Mouse (Mus musculus) right cerebral cortex, postnatal 14 days (tissue): ENCODE measurements around the gene Memo1.

Source experiments
- DNase-seq: peaks from one replicate; pipeline ENCODE4 v3.0.0; 2022

Gene Memo1

DNA sequence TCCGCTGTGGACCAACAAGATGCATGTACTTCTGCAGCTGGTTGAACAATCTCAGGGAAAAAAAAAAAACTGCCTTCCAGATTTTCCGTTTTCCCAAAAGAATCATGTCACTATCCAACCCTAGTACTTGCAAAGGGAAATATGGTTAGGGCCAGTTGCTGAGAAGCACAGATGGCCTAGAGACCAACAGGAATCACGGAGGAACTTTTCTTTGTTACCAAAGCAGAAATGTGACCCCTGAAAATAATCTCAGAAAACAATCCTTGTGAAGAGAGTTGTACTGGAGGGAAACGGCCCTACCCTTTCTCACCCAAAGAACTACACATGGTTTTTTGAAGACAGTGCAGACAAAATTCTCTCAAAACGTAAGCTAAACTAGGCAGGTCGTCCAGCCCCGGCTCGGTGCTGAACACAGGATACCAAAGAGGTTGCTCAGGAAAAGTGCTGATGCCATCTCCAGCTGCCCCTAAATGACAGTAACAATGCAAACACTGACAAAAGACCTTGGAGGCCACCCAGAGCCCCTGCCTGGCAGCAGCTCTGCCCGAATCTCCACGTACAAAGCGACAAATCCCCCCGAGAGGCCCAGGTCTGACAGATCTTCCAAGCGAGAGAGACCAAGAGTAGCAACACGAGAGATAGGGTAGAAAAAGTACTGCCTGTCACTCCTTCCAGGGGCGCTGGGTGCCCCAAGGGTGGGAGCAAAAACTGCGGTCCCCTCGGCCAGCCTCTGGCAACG lies 1.5 kb downstream of the Memo1 start:
- no peak for DNase-seq

DNA sequence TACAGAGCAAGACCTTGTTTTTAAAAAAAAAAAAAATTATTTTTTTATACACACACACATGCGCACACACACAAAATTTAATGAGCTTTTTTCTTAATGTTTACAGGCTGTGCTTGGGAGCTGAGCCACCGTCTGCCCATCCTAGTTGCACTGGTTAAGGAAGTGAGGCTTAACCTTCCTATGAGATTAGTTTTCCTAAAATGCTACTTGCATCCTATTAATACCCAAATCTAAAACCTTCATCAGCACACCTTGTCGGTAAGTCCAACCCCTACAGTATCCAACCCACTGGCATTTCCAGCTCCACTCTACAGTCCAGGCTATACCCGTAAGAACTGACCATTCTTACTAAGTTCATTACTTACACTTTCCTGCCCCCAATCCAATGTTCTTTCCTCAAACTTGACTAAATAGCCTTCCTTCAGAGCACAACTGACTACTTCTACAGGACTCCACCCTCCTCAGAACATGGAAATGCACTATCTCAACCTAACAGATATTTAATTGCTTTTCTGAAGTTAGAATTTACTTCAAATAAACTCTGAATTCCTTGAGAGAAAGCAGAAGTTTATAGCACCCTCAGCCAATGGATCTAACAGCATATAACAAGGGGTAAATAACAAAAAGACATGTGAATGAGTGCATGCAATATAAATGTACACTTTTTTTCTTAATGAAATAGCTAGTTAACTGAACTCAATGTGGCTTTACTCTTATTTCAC lies 3.5 kb downstream of the Memo1 start:
- DNase-seq: no peak

DNA sequence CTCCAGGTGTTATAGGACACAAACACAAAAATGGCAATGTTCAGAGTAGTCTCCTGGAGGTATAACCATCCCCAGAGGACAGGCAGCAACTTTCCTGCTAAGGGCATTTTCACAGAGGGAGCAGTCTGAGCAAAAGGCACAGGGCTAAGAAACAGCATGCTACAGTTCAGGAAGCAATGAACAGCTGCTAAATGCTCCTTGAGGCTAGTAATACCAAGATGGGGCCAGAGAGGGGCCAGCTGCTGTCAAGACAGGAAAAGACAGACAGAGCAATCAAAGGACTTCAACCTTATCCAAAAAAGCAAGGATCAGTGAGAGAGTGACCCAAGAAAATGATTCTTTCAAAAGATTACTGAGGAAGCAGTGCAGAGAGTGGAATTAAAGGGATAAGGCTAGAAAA lies 4.5 kb downstream of the Memo1 start:
- DNase-seq: no peak

DNA sequence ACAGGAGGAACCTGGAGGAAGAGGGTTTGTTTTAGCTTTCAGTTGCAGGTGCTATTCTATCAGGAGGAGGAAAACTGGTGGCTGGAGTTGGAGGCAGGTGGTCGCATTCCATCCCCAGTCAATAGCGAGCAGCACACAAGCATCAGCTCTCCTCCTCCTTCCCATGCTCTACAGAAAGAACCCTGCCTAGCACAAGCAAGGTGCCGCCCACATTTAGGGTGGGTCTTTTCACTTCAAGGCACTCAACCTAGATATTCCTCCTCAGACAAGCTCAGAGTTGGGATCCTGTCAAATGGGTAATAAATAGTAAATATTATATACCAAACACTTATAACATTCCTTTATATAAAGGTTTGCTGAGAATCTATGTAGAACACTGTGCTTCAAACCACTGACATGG lies 5.1 kb downstream of the Memo1 start:
- DNase-seq: no peak

DNA sequence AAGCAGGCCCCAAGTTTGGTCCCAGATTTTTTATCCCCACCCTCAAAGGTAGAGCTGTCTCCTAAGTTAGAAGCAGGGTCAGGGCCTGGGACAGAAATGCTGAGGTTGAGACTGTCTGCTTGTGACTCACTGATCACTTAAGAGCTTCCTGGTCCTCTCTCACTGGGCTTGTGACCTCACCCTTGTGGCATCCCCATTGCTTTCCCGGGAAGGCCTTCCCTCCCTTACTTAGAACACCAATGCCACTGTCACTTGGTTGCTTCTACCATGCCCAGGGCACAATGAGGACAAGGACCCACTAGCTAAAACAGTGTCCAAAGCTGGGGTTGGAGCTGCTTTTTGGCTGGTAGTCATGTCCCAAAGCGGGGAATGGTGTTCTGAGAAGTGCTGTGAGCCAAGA lies 6.7 kb downstream of the Memo1 start:
- no peak for DNase-seq

DNA sequence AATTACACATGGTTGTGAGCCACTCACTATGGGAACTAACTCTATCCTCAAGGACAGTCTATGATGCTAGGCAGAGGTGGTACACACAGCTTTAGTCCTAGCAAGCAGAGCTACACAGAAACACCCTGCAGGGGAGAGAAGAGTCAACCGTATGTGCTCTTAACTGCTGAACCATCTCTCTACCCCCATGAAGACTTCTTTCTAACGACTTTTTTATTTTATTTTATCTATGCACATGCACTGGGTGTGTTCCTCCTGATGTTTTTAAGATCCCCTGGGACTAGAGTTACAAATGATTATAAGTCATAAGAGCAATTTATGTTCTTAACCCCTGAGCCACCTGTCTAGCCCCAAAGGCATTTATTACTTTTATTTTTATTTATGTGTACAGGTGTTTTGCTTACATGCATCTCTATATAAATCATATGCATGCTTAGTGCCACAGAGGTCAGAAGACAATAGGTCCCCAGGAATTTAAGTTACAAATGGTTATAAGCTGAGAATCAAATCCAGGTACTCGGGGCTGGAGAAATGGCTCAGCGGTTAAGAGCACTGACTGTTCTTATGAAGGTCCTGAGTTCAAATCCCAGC lies 9.1 kb downstream of the Memo1 start:
- DNase-seq: no peak

DNA sequence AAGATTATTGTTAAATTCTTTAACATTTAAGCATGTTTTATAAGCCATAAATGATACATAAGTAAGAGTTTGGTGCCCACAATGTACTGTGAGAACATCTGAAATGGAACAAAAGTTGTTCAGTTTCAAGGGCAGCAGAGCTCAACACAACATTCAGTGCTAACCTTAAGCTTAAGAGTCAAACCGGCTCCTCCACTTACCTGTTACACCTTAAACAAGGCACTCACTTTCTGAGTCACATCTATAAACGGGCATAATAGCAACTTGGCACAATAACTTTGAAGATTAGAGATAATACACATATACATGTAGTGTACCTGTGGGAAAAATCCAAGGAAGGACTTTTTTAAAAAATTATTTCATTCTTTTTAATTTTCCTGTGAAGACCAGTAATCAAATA lies 9.6 kb downstream of the Memo1 start:
- DNase-seq: no peak

DNA sequence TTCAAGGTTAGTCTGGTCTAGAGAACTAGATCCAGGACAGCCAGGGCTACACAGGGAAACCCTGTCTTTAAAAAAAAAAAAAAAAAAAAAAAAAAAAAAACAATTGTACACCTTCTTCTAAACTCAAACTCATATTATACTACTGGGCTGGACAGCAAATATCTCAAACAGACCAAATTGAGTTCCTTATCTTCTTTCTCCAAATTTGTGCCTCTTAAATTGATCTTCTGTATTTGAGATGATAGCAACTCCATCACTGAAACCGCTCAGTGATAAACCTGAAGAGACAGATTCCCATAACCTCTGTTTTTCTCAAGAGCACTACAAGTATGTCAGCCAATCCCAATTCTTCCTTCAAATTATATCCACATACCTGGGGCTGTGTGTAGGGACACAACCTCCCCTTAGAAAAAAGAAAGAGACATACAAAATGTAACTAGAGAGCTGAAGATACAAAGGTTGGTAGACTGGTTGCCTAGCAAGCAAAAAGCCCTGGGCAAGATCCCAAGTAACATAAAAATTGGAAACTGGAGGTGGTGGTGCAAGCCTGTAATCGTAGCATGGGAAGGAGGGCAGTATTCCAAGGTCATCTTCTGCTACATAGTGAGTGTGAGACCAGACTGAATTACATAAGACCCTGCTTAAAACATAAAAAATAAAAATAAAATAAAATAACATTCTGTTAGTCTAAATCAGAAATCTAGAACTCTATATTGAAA lies 10.8 kb downstream of the Memo1 start:
- DNase-seq: no peak

DNA sequence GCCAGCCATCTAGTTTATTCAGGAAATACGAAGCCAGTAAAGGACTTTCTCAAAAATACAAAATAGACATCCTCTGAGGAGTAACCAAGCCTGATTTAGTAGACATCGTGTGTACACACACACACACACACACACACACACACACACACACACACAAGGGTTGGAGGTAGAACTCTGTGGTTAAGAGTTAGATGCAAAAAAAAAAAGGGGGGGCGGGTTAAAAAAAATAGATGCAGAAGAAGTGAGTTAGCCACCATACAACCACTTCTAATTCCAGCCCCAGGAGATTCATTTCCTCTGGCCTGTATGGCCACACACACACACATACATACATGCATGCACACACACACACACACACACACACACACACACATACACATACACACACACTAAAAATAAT lies 13.3 kb downstream of the Memo1 start:
- no peak for DNase-seq

DNA sequence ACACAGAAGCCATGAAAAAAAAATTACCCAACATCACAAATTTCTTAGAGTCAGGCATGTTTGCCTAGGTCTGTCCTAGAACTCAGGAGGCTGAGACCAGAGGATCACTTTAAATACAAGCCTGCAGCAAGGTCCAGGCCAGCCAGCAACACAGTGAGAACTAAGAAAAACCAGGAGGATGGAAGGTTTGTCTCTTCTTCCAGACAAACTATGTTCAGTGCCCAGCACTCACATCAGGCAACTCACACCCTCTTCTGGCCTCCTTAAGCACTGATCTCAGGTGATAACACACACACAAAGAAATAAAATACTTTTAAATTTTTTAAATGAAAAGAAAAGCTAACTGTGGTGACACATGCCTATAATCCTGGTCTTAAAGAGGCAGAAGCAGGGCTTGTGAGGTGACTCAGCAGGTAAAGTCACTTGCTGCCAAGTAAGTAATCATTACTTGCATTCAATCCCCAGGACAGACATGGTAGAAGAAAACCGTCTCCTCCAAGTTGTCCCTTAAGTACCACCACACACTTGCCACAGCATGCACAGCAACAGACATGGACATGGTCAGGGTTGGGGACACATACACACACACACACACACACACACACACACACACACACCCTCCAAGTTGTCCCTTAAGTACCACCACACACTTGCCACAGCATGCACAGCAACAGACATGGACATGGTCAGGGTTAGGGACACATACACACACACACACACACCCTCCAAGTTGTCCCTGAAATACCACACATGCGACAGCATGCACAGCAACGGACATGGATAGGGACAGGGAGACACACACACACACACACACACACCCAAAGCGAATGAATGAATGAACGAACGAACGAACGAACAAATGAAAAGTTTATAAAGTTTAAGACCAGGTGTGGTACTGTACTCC lies 16.1 kb downstream of the Memo1 start:
- DNase-seq: no peak

DNA sequence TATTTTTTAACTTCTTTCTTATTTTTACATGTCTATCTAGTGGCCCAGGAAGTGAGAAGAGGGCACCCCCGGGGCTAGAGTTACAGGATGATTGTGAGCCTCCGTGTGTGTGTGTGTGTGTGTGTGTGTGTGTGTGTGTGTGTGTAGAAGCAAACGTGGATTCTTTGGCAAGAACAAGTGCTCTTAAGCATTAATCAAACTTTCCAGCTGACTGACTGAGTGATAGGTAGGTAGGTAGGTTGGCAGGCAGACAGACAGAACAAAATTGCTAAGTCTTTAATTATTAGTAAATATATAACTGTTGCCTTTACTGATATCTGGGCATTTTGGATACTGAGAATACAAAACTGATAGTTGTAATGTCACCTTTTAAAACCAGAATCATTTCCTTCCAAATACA lies 20.9 kb downstream of the Memo1 start:
- DNase-seq: no peak

DNA sequence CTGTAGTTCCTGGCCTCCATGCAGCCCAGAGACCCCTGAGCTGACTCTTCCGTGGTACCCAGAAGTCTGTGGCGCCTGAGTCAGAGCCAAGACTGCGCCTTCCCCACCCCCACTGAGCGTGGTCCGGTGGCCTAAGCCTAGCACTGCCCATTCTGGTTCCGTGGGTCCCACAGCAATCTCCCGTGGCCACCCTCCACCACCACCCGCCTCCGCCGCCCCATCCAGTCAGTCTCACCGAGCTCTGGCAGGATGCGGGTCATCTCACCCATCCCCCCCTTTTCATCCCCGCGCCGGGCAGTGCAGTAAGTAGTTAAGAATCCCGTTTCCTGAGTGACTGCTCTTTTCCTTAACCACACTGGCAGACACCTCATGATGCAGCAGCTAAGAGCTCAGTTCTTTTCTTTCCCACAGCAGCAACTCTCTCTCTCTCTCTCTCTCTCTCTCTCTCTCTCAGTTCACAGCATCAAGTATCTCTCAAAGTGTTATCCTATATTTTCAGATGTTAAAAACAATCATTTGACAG lies 22.6 kb downstream of the Memo1 start:
- no peak for DNase-seq

DNA sequence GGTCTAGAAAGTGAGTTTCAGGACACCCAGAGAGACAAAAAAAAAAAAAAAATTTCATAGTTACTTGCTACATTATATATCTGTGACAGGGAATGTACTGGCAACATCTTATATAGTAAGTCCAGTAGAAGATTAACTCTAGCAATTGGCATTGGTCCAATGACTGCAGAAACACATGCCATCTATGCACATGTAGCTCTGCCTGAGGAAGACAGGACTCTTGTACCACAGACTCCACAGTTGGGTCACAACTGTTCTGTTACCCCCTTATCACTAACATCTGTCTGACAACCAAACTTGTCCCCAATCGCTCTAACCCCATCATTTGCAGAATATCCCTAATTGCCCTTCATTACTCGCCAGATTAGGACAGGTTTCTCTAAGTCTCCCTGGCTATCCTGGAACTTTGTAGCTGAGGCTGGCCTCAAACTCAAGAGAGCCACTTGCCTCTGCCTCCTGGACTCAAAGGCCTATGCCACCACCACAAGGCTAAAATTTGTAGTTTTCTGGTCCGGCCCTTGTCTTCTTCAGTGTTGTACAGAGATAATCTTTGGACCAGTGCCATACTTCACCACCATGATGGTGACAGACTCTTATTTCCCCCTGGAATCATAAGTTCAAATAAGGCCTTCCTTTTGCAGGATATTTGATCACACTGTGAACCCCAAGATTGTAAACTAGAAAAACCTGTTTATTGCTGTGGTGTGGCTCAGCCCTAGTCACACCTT lies 23.6 kb downstream of the Memo1 start:
- no peak for DNase-seq

DNA sequence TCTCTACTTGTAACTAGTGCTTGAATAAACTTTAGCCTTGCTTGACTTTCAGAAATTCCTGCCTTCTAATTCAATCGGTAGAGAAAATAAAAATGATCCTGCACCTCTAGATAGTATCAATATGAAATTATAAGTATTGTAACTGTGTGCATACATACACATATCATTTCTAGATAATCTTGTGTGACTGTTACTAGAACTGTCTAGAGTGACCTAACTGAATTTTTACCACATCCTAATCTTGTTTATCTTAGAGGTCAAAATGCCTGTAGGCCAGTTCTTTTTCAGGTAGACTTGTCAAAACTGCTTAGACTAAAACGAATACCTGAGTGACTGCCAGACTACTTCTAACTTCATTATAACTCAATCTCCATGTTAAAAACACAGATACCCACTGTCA lies 25.1 kb downstream of the Memo1 start:
- no peak for DNase-seq

DNA sequence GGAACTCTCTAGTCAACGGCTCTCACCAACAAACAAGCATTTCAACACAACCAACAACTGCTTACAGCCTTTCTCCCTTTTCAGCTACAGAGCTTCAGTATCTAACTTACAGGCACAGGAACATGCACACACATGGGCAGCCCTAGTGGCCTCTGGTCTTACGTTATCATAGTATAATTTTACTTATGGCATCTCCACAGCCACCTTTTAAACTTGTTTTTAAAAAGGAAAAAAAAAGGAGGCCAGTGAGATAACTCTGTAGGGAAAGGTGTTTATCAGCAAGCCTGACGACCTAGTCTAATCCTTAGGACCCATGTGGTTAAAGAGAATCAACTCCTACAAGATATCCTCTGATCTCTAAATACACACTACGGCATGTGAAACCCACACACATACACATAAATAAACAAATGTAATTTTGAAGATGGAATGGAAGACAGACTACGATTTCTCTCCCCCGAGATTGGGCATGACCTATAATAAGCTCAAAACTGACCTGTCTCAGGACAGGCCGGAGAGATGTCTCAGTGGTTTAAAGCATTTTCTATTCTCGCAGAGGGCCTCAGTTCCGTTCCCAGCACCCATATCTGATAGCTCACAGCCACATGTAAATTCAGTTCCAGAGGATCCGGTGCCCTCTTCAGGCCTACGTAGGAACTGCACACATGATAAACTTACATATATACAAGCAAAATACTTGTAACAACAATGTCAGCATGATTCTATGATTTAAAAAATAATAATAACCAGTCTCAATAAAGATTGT lies 27.7 kb downstream of the Memo1 start:
- DNase-seq: no peak

DNA sequence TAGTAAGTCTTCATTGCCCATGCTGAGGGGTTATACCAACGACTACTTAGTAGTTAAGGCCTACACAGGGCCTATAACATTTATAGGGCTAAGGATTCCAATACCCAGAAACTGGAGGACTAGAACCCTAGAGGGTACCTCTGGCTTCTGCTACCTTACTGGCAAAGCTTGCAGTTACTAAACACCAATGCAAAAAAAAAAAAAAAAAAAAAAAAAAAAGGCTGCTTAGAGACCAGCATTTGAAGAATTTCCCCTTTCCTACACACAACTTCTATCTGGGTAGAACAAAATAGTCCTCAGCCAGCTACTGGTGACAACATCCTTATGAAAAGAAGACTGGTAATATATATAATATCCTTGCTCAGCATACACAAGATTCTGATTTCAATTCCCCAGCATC lies 29.7 kb downstream of the Memo1 start:
- DNase-seq: no peak

DNA sequence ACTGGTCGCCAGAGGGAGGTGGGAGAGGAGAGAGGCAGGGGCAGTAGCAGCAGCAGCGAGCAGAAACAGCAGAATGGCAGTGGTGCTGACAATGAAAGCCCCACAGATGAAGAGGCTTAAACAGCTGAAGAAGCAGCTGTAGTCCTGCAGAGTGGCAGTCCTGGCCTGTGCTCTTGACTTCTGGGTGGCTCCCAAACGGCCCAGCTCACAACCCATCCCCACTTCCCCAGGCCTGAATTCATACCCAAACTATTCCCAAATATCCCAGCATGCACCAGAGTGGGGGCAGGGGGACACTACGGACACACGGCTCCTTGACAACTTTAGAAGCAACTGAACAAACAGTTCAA lies 30.2 kb downstream of the Memo1 start:
- DNase-seq: no peak

DNA sequence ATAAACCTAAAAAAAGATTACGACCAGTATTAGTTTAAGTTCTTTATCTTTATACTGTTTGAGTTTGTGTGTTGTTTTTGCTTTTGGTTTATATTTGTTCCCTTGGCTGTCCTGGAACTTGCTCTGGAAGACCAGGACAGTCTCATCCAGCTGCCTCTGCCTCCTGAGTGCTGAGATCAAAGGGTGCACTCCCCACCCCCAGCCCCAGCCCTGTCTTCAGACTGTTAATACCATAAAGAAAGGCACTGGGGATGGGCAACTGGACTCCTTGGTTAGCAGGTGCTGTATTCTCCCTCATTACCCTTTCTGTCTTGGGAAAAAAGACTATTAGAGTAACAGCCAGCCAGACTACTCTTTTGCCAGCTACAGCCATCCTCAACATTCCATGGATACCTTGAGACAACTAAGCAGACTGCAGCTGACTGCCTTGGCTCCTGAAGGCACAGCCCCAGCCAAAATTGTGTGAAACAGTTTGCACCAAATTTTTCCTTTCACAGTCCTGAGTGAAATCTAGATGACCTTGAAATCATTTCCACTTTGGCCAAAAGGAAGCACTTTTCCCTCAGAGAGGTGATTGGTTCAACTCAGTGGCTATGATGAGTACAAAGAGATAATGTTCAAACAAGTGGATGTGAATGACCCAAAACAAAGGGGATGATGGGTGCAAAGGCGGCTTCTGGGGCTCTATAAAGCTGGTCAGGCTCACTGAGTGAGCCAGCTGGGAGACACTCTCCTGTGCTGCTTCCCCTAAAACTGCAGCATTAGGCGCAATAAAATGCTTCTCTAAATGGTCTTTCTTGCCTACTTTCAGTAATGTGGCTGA lies 30.8 kb downstream of the Memo1 start:
- DNase-seq: no peak

DNA sequence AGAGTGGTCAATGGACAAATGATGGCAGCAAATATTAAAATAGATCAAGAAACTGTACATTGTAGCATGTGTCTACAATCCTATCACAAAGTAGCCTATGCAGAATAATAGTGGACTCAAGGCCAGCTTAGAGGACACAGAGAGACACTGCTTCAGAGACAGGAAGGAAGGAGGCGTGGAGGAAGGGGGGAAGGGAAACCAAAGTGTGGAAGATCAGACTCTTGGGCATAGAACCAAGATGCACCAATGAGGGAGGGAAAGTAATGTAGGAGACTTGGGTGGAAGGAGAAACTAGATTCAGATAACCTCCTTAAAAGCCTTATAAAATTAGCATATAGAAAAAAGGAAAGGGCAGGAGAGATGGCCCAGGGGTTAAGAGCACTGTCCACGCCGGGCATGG lies 32.9 kb downstream of the Memo1 start:
- DNase-seq: no peak

DNA sequence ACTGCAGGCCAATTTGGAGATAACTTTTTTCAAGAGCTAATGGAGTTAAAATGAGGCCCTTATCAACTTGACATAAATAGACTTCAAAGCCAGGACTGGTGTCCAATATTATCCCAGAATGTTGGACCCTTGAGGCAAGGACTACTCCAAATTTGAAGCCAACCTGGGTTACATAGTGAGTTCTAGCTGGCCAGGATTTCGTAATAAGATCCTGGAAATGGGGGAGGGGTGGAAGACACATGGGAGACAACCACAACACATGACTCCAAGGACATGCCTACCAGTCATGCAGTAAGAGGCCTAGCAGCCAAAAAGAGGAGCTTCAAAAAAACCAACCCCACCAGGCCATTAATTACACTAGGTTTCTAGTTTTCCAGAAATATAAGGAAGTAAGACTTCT lies 50.0 kb downstream of the Memo1 start:
- DNase-seq: no peak
